In the genomic region with DNA sequence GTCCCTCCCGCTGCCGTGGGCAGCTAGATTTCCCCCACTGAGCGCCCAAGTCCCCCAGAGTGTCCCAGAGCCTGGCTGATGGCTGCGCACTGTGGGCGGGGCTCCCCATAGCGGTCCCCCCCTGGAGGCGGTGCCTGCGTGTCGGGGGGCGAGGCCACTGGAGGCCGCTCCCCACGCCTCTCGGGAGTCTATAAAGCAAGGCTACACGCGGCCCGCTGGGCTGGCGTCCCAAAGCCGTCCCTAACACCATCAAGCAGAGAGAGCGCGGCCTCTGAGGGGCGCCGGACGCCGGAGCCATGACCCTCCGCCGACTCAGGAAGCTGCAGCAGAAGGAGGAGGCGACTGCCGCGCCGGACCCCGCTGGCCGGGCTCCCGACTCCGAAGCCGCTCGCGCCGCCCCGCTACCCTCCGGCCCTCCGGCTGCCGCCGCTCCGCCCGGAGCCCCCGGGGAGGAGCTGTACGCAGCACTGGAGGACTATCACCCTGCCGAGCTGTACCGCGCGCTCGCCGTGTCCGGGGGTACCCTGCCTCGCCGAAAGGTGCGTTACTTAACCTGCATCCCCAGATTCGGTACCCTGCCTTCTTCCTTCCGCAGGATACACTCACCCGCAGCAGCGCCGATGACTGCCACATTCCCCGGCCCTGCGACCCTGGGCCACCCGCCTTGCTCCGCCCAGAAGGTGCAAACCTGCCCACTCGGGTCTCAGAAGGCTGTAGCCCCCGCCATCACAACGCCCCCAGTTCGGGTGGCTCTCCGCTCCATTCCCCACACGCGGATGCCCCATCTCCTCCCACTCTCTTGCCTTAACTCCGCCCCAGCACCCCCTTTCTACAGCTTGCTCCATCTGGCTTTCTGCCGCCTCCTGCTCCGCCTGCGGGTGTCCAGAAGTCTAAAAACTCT, we compare ENCODE assay signal across 8 mouse cellular contexts. TPM values are rescaled to one million over a fixed set of nuclear protein-coding genes. Genes with fewer than 3 reads are reported as not detected.
DNase-seq lines count a peak whose midpoint lies in the region.

A gene (plus strand): TSS at position 183 of the 901 bp plus-strand sequence.

- H3K27me3 ChIP-seq in megakaryocyte, embryonic 14.5 days (replicated peaks), result peaks cover 82% of the 10 kb centered on the region

- H3K36me3 ChIP-seq in megakaryocyte, embryonic 14.5 days (replicated peaks; ENCODE audit: low read length), result no peaks in the 10 kb centered on the region

- intact Hi-C loops in left cerebral cortex, postnatal 10 days (cut with DNase I), result no loop called here

- H3K4me1 ChIP-seq in megakaryocyte, embryonic 14.5 days, result peaks cover 49% of the 10 kb centered on the region

- DNase-seq in R1 (ENCODE audit: low read depth, low spot score), result peak; percentile 91
- DNase-seq in cerebellum, postnatal 36 days, result peak; percentile 77 to 82
- peak; percentile 90 for DNase-seq in gastrocnemius, postnatal 10 days
- peak; percentile 89 for DNase-seq in induced T-regulatory cell, adult 2 months (ENCODE audit: low read depth)
- peak; percentile 86 to 93 for DNase-seq in left cerebral cortex, postnatal 10 days (ENCODE audit: extremely low spot score in 1 of 2, low spot score in 2 of 2)
- DNase-seq in right cerebral cortex, adult 2 months (ENCODE audit: low spot score in 2 of 2), result peak; percentile 90
- DNase-seq in urinary bladder, postnatal 10 days (ENCODE audit: low spot score), result peak; percentile 53

- H3K9me3 ChIP-seq in megakaryocyte, embryonic 14.5 days, result no peaks in the 10 kb centered on the region

- peak within 1 kb of the TSS; percentile 95 for H3K4me3 ChIP-seq in megakaryocyte, embryonic 14.5 days (replicated peaks)

RNA-seq across cellular contexts. Expression of the gene that starts here (rescaled TPM):
- 10 to 100 TPM in 1 of 2 experiments, 1 to 10 TPM in 1; 9.0 to 11.5 TPM for total RNA-seq in gastrocnemius, postnatal 10 days (2021)
- total RNA-seq in left cerebral cortex, postnatal 10 days (2021), result 10 to 100 TPM; 30.9 to 34.2 TPM
- polyA plus RNA-seq in megakaryocyte, embryonic 14.5 days (2012; ENCODE audit: insufficient read depth, low replicate concordance), result 0.47 TPM in 1 of 2 replicates, not detected in the other

Comparison
In these comparisons a context has a peak if more than half of its experiments do, and no peak if none do; other contexts are left out.
1. Peak in every context shown above with its lines: DNase-seq and H3K4me3 ChIP-seq.